Mouse (Mus musculus): ENCODE results near the gene Traf7. TPM values are rescaled to one million over a fixed set of nuclear protein-coding genes. Genes with fewer than 3 reads are reported as not detected.

The Traf7 gene
- polyA plus RNA-seq, 1 experiment from 2014 or later: 40.7 TPM

- Histone ChIP-seq H3K4me1 (replicated peaks) (peaks cover 55% of the 10 kb centered on the region), H3K9me3 (replicated peaks) (no peaks in the 10 kb centered on the region), H3K36me3 (peaks cover 68% of the 10 kb centered on the region), H3K27ac (peak within 1 kb of the TSS; percentile 92), H3K9ac (peak within 1 kb of the TSS; percentile 99), H3K4me3 (replicated peaks) (peak within 1 kb of the TSS; percentile 98), H3K27me3 (no peaks in the 10 kb centered on the region), H3K4me2 (peak within 1 kb of the TSS; percentile 97)
- 71% methylated on average over 6 of the region's 6 CpGs for WGBS (ENCODE audit: insufficient replicate concordance)
- DNase-seq: no peak
- ATAC-seq (ENCODE audit: low read depth): no peak
These were observed 54.0 kb downstream of the Traf7 start, which contains the start of gene Bricd5 for GRCm38 (mm10) chr17:24473612-24474275. TSS of gene Bricd5 (plus strand) at chr17:24473884.

- peaks cover 62% of the 10 kb centered on the region for H3K36me3 ChIP-seq
- 84% methylated on average over 4 of the region's 4 CpGs for WGBS (ENCODE audit: insufficient replicate concordance)
- H3K27ac ChIP-seq: peak overlapping the region; percentile 92
- no peaks in the 10 kb centered on the region for H3K27me3 ChIP-seq
- peak overlapping the region; percentile 98 for H3K4me3 ChIP-seq (replicated peaks)
- peaks cover 46% of the 10 kb centered on the region for H3K4me1 ChIP-seq (replicated peaks)
- H3K9me3 ChIP-seq (replicated peaks): no peaks in the 10 kb centered on the region
- no peak for ATAC-seq (ENCODE audit: low read depth)
- DNase-seq: no peak
- H3K9ac ChIP-seq: peak overlapping the region; percentile 99
- H3K4me2 ChIP-seq: peak overlapping the region; percentile 97
These were observed 55.2 kb downstream of the Traf7 start for GRCm38 (mm10) chr17:24472512-24472911.

DNA sequence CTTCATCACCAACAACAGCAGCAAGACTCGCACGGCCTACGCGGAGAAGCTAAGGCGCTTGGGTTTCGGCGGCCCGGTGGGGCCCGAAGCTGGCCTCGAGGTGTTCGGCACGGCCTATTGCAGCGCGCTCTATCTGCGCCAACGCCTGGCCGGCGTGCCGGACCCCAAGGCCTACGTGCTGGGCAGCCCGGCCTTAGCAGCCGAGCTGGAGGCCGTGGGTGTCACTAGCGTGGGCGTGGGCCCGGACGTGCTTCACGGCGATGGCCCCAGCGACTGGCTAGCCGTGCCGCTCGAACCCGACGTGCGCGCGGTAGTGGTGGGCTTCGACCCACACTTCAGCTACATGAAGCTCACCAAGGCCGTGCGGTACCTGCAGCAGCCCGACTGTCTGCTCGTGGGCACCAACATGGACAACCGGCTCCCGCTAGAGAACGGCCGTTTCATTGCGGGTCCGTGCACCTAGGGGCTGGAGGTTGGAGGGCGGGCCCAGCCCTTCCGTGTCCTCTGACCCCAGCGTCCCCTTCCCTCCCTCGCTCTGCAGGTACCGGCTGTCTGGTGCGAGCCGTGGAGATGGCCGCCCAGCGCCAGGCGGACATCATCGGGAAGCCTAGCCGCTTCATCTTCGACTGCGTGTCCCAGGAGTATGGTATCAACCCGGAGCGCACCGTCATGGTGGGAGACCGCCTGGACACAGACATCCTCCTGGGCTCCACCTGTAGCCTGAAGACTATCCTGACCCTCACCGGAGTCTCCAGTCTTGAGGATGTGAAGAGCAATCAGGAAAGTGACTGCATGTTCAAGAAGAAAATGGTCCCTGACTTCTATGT, 56.8 kb downstream of the Traf7 start:
- Histone ChIP-seq H3K4me3 (replicated peaks) (peak overlapping the region; percentile 98), H3K4me1 (replicated peaks) (peaks cover 38% of the 10 kb centered on the region), H3K36me3 (peaks cover 46% of the 10 kb centered on the region), H3K27ac (peak overlapping the region; percentile 92), H3K4me2 (peak overlapping the region; percentile 97), H3K27me3 (no peaks in the 10 kb centered on the region), H3K9ac (peak overlapping the region; percentile 99), H3K9me3 (replicated peaks) (no peaks in the 10 kb centered on the region)
- peak; percentile 47 for DNase-seq
- peak; percentile 23 for ATAC-seq (ENCODE audit: low read depth)
- 1% methylated on average over 68 of the region's 68 CpGs for WGBS (ENCODE audit: insufficient replicate concordance)

GRCm38 (mm10) chr17:24469910-24470602, 57.7 kb downstream of the Traf7 start, which contains the start of the genes E4f1 and Pgp:
TSS of gene E4f1 (minus strand) at chr17:24470313.
TSS of gene Pgp (plus strand) at chr17:24470392.
- Histone ChIP-seq H3K4me2 (peak within 1 kb of the TSS; percentile 97), H3K4me3 (replicated peaks) (peak within 1 kb of the TSS; percentile 98), H3K36me3 (peaks cover 38% of the 10 kb centered on the region), H3K27ac (peak within 1 kb of the TSS; percentile 92), H3K9me3 (replicated peaks) (no peaks in the 10 kb centered on the region), H3K9ac (peak within 1 kb of the TSS; percentile 99), H3K4me1 (replicated peaks) (peaks cover 33% of the 10 kb centered on the region), H3K27me3 (no peaks in the 10 kb centered on the region)
- DNase-seq (peak; percentile 99), ATAC-seq (ENCODE audit: low read depth) (peak; percentile 97)
- under 1% methylated on average over 64 of the region's 75 CpGs for WGBS (ENCODE audit: insufficient replicate concordance)

DNA sequence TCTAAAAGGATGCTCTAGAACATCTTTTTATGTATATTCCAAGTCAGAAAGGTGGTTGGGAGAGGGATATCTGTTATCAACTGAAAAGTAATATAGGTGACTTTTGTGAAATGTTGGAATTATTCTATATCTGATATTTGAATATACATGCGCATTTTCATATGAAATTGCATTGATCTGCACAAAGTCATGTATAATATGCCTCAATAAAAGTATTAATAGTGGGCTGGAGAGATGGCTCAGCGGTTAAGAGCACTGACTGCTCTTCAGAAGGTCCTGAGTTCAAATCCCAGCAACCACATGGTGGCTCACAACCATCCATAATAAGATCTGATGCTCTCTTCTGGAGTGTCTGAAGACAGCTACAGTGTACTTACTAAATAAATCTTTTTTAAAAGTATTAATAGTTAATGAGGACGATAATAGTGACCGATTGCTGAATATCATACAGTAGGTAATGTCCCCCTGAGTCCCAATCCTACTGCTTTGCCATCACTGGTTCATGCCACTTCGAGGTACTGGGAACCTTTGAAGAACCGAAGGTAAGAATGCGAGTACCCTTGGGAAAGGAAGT, 58.3 kb downstream of the Traf7 start:
- H3K9ac ChIP-seq: peak overlapping the region; percentile 99
- peak overlapping the region; percentile 98 for H3K4me3 ChIP-seq (replicated peaks)
- ATAC-seq (ENCODE audit: low read depth): no peak
- peak overlapping the region; percentile 97 for H3K4me2 ChIP-seq
- WGBS (ENCODE audit: insufficient replicate concordance): 16% methylated on average over 7 of the region's 7 CpGs
- DNase-seq: no peak
- H3K27ac ChIP-seq: peak overlapping the region; percentile 92
- peaks cover 31% of the 10 kb centered on the region for H3K36me3 ChIP-seq
- H3K9me3 ChIP-seq (replicated peaks): no peaks in the 10 kb centered on the region
- H3K4me1 ChIP-seq (replicated peaks): peaks cover 33% of the 10 kb centered on the region
- no peaks in the 10 kb centered on the region for H3K27me3 ChIP-seq

- Histone ChIP-seq H3K36me3 (peaks cover 25% of the 10 kb centered on the region), H3K9me3 (replicated peaks) (no peaks in the 10 kb centered on the region), H3K9ac (no peak overlapping the region), H3K27me3 (no peaks in the 10 kb centered on the region), H3K4me2 (peak overlapping the region; percentile 14; the same call in 1 of the 2 replicates), H3K27ac (no peak overlapping the region), H3K4me1 (replicated peaks) (peaks cover 30% of the 10 kb centered on the region), H3K4me3 (replicated peaks) (peak overlapping the region; percentile 10; the same call in 1 of the 2 replicates)
- ATAC-seq (ENCODE audit: low read depth) (no peak), DNase-seq (no peak)
- 87% methylated on average over 5 of the region's 5 CpGs for WGBS (ENCODE audit: insufficient replicate concordance)
These were observed 59.0 kb downstream of the Traf7 start for GRCm38 (mm10) chr17:24468636-24469246.

GRCm38 (mm10) chr17:24463374-24464133, 64.2 kb downstream of the Traf7 start:
- ATAC-seq (ENCODE audit: low read depth) (0 out of 2 replicates have a peak, but pooled peaks have one; percentile 39), DNase-seq (no peak)
- Histone ChIP-seq H3K9me3 (replicated peaks) (no peaks in the 10 kb centered on the region), H3K4me1 (replicated peaks) (peaks cover 14% of the 10 kb centered on the region), H3K36me3 (no peaks in the 10 kb centered on the region), H3K9ac (no peak overlapping the region), H3K27me3 (no peaks in the 10 kb centered on the region), H3K27ac (no peak overlapping the region), H3K4me3 (replicated peaks) (no peak overlapping the region), H3K4me2 (no peak overlapping the region)
- WGBS (ENCODE audit: insufficient replicate concordance): 33% methylated on average over 6 of the region's 6 CpGs

DNA sequence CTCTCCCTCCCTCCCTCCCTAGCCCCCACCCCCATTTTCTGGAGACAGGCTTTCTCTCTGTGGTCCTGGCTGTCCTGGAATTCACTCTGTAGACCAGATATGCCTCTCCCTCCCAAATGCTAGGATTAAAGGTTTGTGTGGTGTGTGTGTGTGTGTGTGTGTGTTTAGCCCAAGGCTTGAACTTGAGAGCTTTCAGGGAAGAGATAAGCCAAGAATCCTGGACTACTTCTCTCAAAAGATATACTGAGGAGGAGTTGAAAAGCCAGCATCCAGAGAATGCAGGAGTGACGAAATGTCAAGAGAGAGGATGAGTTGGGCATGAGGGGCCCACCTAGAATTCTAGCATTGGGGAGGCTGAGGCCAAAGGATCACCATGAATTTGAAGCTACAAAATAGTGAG, 64.8 kb downstream of the Traf7 start:
- Histone ChIP-seq H3K4me2 (no peak overlapping the region), H3K27me3 (no peaks in the 10 kb centered on the region), H3K27ac (no peak overlapping the region), H3K36me3 (no peaks in the 10 kb centered on the region), H3K4me1 (replicated peaks) (peaks cover 14% of the 10 kb centered on the region), H3K9me3 (replicated peaks) (no peaks in the 10 kb centered on the region), H3K9ac (no peak overlapping the region), H3K4me3 (replicated peaks) (no peak overlapping the region)
- 80% methylated on average over 1 of the region's 1 CpGs for WGBS (ENCODE audit: insufficient replicate concordance)
- ATAC-seq (ENCODE audit: low read depth): no peak
- DNase-seq: no peak

- H3K27me3 ChIP-seq: no peaks in the 10 kb centered on the region
- H3K36me3 ChIP-seq: no peaks in the 10 kb centered on the region
- H3K9me3 ChIP-seq (replicated peaks): no peaks in the 10 kb centered on the region
- DNase-seq: peak; percentile 37
- peaks cover 14% of the 10 kb centered on the region for H3K4me1 ChIP-seq (replicated peaks)
- no peak overlapping the region for H3K27ac ChIP-seq
- no peak overlapping the region for H3K4me3 ChIP-seq (replicated peaks)
- H3K4me2 ChIP-seq: no peak overlapping the region
- no peak; the same call in 1 of the 2 replicates for ATAC-seq (ENCODE audit: low read depth)
- H3K9ac ChIP-seq: no peak overlapping the region
- WGBS (ENCODE audit: insufficient replicate concordance): 44% methylated on average over 2 of the region's 2 CpGs
These were observed 66.2 kb downstream of the Traf7 start for GRCm38 (mm10) chr17:24461580-24461979.

All from liver, embryonic 13.5 days (tissue).